Mouse (Mus musculus) thymus, adult 2 months (tissue): Measurements from ENCODE around the gene Olfr628.

ENCODE experiments used
- CTCF ChIP-seq: fragments of 200-500 bp; IDR thresholded peaks from 2 replicates; pipeline ENCODE4 v1.5.1; 2012; ENCODE audit warnings: mild to moderate bottlenecking, control low read depth, low read length, moderate library complexity, borderline replicate concordance; ENCODE audit not compliant: control insufficient read depth, poor library complexity, insufficient read depth; ENCODE audit errors: extremely low read depth
- POLR2A ChIP-seq: fragments of 200-500 bp; IDR thresholded peaks from 2 replicates; pipeline ENCODE4 v1.6.1; 2012; ENCODE audit warnings: mild to moderate bottlenecking, low read length, control low read depth, moderate library complexity; ENCODE audit not compliant: control insufficient read depth, poor library complexity, insufficient read depth; ENCODE audit errors: extremely low read depth

GRCm38 (mm10) chr7:103730074-103730473 is at the start of gene Olfr628:
- no peak for TF ChIP-seq CTCF
- no peak for TF ChIP-seq POLR2A
